Mouse (Mus musculus): ENCODE data around the gene Twistnb.

DNA sequence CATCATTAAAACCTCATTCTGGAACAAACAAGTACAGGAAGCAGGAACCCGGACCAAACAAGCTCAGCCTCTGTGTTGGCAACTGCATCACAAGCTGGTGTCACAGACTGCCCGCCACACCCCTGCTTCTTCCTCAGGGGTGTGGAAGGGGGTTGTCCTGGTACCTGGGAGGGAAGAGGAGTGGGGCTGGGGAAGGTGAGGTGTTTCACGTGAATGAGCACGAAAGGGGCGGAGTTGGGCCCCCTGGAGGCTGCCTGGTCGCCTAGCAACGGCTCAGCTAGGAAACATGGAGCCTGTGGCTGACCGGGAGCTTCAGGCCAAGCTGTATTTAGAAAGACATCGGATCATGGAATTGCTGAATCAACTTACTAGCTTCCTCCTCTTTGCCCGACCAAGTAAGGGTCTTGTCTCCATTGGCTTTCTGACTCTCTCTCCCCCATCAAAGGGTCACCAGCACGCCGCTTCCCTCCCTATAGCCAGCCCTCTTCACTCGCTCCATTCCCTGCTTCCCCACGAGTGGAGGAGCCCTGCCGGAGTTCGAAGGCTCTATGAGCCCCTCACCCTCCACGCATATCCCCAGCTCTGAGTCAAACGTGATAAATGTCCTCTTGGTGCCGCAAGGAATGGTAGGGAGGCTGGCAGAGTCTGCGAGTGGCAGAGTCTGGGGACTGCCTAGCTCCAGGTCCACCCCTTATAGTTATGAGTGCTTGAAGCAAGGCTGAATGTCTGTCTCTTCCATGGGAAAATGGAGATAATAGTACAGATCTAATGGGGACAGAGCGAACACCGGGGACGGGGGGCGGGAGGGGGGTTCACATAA is 34.4 kb upstream of the Twistnb start, which contains the start of gene Efcab10:
- no peak for TF ChIP-seq CTCF (IDR thresholded peaks at IDR 0.05; ENCODE audit: low read depth)
- no peak for TF ChIP-seq EP300 (IDR thresholded peaks at IDR 0.05; ENCODE audit: low read depth)
